Mouse (Mus musculus): ENCODE measurements around the gene Smg1.

- TF ChIP-seq EP300 (IDR thresholded peaks at IDR 0.05; ENCODE audit: low read depth) (peak; percentile 92), CTCF (IDR thresholded peaks at IDR 0.05; ENCODE audit: low read depth) (no peak)
These were observed 127.4 kb downstream of the Smg1 start, which contains the start of gene Rps15a for GRCm38 (mm10) chr7:118115877-118116568.
